Mouse (Mus musculus): Measurements from ENCODE around the gene Nos1. TPM values are rescaled to one million over a fixed set of nuclear protein-coding genes. Genes with fewer than 3 reads are reported as not detected.
A peak's percentile ranks its signal among the peaks of the same experiment; 100 is the strongest.

Nos1 gene
- polyA plus RNA-seq, 1 experiment from 2014 or later, result 1.7 TPM

DNA sequence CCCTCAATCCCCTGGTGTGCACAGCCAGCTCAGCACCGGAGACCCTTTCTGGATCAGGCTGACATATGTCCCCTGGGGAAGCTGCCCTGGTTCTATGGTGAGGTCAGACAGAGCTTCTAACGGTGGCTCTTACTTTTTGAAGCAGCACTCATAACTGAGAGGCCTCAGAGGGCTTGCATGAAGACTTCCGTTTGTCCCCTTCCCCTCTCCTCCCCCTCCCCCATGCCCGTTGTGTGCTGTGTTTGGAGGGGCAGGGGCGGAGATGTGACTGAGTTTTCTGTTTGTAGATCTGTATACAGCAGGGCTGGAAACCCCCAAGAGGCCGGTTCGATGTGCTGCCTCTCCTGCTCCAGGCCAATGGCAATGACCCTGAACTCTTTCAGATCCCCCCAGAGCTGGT, 122.7 kb downstream of the Nos1 start:
- 41% methylated on average over 7 of the region's 7 CpGs for WGBS
- Histone ChIP-seq H3K4me3 (no peak overlapping the region), H3K9ac (no peak overlapping the region), H3K27me3 (no peaks in the 10 kb centered on the region), H3K27ac (no peak overlapping the region), H3K36me3 (ENCODE audit: poor library complexity, severe bottlenecking) (no peaks in the 10 kb centered on the region), H3K9me3 (replicated peaks) (no peaks in the 10 kb centered on the region), H3K4me1 (peaks cover 21% of the 10 kb centered on the region), H3K4me2 (no peak overlapping the region)
- ATAC-seq, result no peak

DNA sequence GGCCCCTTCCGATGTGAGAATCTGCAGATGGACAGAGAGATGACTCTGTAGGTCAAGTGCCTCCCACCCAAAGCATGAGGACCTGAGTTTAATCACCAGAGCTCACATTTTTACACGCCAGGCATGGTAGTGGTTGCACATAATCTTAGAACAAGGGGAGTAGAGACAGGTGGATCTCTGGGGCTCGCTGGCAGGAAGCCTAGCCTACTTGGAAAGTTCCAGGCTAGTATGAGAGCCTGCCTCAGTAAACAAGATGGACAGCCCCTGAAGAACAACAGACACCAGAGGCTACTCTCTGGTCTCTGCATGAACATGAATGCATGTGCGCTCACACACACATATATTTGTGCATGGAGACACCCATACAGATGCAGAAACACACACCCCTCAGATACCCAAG, 124.9 kb downstream of the Nos1 start:
- 90% methylated on average over 4 of the region's 4 CpGs for WGBS
- no peaks in the 10 kb centered on the region for H3K27me3 ChIP-seq
- peaks cover 16% of the 10 kb centered on the region for H3K4me1 ChIP-seq
- H3K27ac ChIP-seq, result no peak overlapping the region
- no peaks in the 10 kb centered on the region for H3K9me3 ChIP-seq (replicated peaks)
- no peaks in the 10 kb centered on the region for H3K36me3 ChIP-seq (ENCODE audit: poor library complexity, severe bottlenecking)
- H3K9ac ChIP-seq, result no peak overlapping the region
- H3K4me2 ChIP-seq, result no peak overlapping the region
- no peak overlapping the region for H3K4me3 ChIP-seq
- ATAC-seq, result no peak

GRCm38 (mm10) chr5:117909524-117909923, 128.7 kb downstream of the Nos1 start:
- 0 out of 2 replicates have a peak, but pooled peaks cover 5% of the 10 kb centered on the region for H3K4me1 ChIP-seq
- no peak overlapping the region for H3K4me2 ChIP-seq
- 75% methylated on average over 4 of the region's 4 CpGs for WGBS
- H3K27me3 ChIP-seq, result no peaks in the 10 kb centered on the region
- no peak overlapping the region for H3K27ac ChIP-seq
- no peak overlapping the region for H3K9ac ChIP-seq
- no peak overlapping the region for H3K4me3 ChIP-seq
- no peaks in the 10 kb centered on the region for H3K36me3 ChIP-seq (ENCODE audit: poor library complexity, severe bottlenecking)
- no peaks in the 10 kb centered on the region for H3K9me3 ChIP-seq (replicated peaks)
- no peak for ATAC-seq

DNA sequence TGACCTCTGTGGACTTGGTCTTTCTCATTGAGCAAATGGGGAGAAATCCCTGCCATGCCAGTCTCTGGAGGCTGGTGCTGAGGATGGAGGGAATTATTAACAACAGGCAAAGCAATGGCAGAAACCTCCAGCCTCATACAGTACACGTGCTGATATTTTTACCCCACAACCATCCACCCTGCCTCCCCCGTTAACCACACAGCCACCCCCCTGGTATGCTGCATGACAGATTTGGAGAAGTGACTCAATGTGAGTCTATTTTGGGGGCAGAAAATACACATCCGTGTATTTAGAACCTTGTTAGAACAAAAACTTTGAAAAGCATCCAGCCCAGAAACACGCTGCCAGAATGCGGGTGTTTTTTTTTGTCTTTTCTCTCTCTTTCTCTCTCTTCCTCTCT, 135.5 kb downstream of the Nos1 start:
- no peak overlapping the region for H3K27ac ChIP-seq
- H3K4me3 ChIP-seq, result no peak overlapping the region
- H3K36me3 ChIP-seq (ENCODE audit: poor library complexity, severe bottlenecking), result no peaks in the 10 kb centered on the region
- no peaks in the 10 kb centered on the region for H3K9me3 ChIP-seq (replicated peaks)
- no peak overlapping the region for H3K9ac ChIP-seq
- no peak for ATAC-seq
- H3K27me3 ChIP-seq, result no peaks in the 10 kb centered on the region
- 93% methylated on average over 5 of the region's 5 CpGs for WGBS
- no peaks in the 10 kb centered on the region for H3K4me1 ChIP-seq
- H3K4me2 ChIP-seq, result no peak overlapping the region

DNA sequence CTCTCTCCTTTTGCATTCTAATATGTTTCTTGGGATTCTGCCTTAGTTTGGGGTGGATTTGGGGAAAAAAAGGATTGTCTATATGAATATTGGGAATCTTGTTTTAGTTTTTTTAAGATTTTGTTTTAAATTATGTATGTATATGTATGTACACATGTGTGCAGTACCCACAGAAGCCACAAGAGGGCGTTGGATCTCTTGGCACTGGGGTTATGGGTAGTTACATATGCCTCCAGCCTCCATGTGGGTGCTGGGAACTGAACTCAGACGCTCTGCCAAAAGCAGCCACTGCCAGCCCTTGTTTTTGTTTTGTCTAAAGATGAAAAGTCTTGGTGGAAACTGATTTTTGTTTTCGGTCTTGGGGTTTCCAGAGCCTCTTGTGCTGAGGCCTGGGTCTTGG, 136.1 kb downstream of the Nos1 start:
- Histone ChIP-seq H3K9me3 (replicated peaks) (no peaks in the 10 kb centered on the region), H3K4me3 (no peak overlapping the region), H3K36me3 (ENCODE audit: poor library complexity, severe bottlenecking) (no peaks in the 10 kb centered on the region), H3K4me2 (no peak overlapping the region), H3K9ac (no peak overlapping the region), H3K27me3 (no peaks in the 10 kb centered on the region), H3K4me1 (no peaks in the 10 kb centered on the region), H3K27ac (no peak overlapping the region)
- no peak for ATAC-seq
- WGBS, result 63% methylated on average over 3 of the region's 3 CpGs

DNA sequence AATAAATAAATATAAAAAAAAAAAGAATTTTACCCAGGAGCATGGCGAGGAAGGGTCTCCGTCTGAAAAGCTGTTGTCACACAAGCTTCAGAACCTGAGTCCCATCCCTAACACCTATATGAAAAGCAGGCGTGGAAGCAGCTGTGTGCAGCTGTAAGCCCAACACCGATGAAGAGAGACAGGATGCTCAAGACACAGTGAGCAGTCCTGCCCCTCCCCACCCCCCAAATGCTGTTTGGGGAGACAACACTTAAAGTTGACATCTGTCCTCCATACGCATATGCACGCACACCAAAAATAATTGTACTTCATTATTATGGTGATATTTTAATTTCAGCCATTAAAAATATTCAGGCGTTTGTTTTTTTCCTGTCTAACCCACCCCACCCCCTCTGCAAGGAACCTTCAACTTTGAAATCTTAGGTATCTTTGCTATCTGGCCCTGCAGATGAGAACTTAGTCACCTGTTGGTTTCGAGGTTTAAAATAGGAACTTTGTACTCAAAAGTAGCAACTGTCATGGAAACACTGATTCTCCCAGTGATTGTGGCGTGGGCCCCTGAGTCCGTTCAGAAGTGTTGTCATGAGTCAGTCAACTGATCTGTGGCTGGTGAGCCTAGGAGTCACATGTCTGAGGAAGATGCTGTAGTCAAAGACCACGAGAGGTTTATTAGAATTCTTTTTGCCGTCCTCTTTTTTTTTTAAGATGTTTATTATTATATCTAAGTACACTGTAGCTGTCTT, 141.1 kb downstream of the Nos1 start:
- Histone ChIP-seq H3K36me3 (ENCODE audit: poor library complexity, severe bottlenecking) (no peaks in the 10 kb centered on the region), H3K4me3 (no peak overlapping the region), H3K9me3 (replicated peaks) (no peaks in the 10 kb centered on the region), H3K27ac (no peak overlapping the region), H3K4me2 (no peak overlapping the region), H3K27me3 (no peaks in the 10 kb centered on the region), H3K9ac (no peak overlapping the region), H3K4me1 (no peaks in the 10 kb centered on the region)
- WGBS, result 89% methylated on average over 12 of the region's 12 CpGs
- ATAC-seq, result no peak

DNA sequence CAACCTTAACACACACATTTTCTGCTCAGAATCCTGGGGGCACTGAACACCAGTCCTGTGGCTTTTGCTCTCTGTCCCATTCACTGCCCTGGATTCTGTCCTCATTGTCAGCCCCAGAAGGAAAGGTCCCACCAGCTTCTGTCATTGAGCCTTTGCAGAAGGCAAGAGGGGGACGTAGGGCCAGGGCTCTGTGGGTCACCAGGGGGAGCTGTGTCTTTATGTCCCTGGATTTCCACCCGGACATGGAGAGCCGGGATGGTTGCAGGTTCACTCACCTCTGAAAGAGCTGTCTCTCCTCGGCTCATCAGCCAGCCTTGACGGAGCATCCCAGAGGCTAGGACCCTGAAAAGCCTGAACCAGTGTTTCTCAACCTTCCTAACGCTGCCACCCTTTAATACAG, 142.9 kb downstream of the Nos1 start:
- no peaks in the 10 kb centered on the region for H3K36me3 ChIP-seq (ENCODE audit: poor library complexity, severe bottlenecking)
- no peaks in the 10 kb centered on the region for H3K27me3 ChIP-seq
- no peaks in the 10 kb centered on the region for H3K4me1 ChIP-seq
- no peak overlapping the region for H3K27ac ChIP-seq
- H3K4me3 ChIP-seq, result no peak overlapping the region
- no peak for ATAC-seq
- WGBS, result 49% methylated on average over 6 of the region's 6 CpGs
- no peak overlapping the region for H3K4me2 ChIP-seq
- peaks cover 3% of the 10 kb centered on the region; the same call in 1 of the 2 replicates for H3K9me3 ChIP-seq (replicated peaks)
- H3K9ac ChIP-seq, result no peak overlapping the region

DNA sequence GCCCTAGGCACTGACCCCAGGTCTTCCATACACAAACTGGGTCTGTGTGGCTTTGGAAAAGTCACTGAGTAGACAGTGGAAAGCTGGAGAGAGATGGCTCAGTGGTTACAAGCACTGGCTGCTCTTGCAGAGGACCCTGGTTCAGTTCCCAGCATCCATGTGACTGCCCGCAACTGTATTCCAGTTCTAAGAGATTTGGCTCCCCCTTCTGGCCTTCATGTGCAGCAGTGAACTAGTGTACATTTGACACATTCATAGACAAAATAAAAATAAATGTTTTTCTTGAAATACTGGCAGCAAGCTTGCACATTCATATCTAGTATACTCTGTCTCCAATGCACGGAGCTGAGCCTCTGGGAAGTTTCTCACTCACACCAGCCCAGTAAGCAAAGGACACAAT, 147.7 kb downstream of the Nos1 start:
- WGBS, result 93% methylated on average over 2 of the region's 2 CpGs
- no peaks in the 10 kb centered on the region for H3K36me3 ChIP-seq (ENCODE audit: poor library complexity, severe bottlenecking)

GRCm38 (mm10) chr5:117932222-117932621, 151.4 kb downstream of the Nos1 start:
- Histone ChIP-seq H3K27me3 (no peaks in the 10 kb centered on the region), H3K9me3 (replicated peaks) (peaks cover 3% of the 10 kb centered on the region; the same call in 1 of the 2 replicates), H3K4me3 (no peak overlapping the region), H3K36me3 (ENCODE audit: poor library complexity, severe bottlenecking) (no peaks in the 10 kb centered on the region), H3K4me2 (no peak overlapping the region), H3K4me1 (peaks cover 12% of the 10 kb centered on the region), H3K27ac (peak overlapping the region; percentile 25; the same call in 1 of the 2 replicates), H3K9ac (no peak overlapping the region)
- 63% methylated on average over 2 of the region's 2 CpGs for WGBS
- peak; percentile 65; the same call in 1 of the 2 replicates for ATAC-seq

More for the DNA sequence above, 147.7 kb downstream of the Nos1 start:
- no peaks in the 10 kb centered on the region for H3K27me3 ChIP-seq
- H3K4me2 ChIP-seq, result no peak overlapping the region
- H3K27ac ChIP-seq, result no peak overlapping the region
- H3K4me1 ChIP-seq, result peaks cover 7% of the 10 kb centered on the region; the same call in 1 of the 2 replicates
- no peak for ATAC-seq
- H3K4me3 ChIP-seq, result no peak overlapping the region
- H3K9ac ChIP-seq, result no peak overlapping the region
- H3K9me3 ChIP-seq (replicated peaks), result peaks cover 3% of the 10 kb centered on the region; the same call in 1 of the 2 replicates

- H3K9ac ChIP-seq, result no peak overlapping the region
- 5% methylated on average over 7 of the region's 9 CpGs for WGBS
- no peaks in the 10 kb centered on the region for H3K36me3 ChIP-seq (ENCODE audit: poor library complexity, severe bottlenecking)
- H3K9me3 ChIP-seq (replicated peaks), result peaks cover 3% of the 10 kb centered on the region; the same call in 1 of the 2 replicates
- no peak overlapping the region for H3K4me2 ChIP-seq
- no peak overlapping the region for H3K4me3 ChIP-seq
- no peaks in the 10 kb centered on the region for H3K27me3 ChIP-seq
- 0 out of 2 replicates have a peak, but pooled peaks have one; percentile 59 for ATAC-seq
- no peak overlapping the region for H3K27ac ChIP-seq
- peaks cover 12% of the 10 kb centered on the region for H3K4me1 ChIP-seq
Observed at GRCm38 (mm10) chr5:117932862-117933261, 152.0 kb downstream of the Nos1 start.

DNA sequence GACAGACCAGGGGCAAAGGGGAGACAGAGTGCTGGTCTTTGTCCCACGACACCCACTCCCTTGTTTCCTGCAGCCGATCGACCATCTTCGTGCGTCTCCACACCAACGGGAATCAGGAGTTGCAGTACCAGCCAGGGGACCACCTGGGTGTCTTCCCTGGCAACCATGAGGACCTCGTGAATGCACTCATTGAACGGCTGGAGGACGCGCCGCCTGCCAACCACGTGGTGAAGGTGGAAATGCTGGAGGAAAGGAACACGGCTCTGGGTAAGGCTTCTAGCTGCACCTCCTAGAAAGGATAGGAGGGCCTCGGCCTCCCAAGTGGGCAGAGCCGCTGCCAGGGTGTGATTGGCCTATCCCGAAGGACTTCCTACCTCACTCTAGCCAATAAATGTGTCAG, 155.5 kb downstream of the Nos1 start:
- no peak for ATAC-seq
- Histone ChIP-seq H3K27me3 (no peaks in the 10 kb centered on the region), H3K9me3 (replicated peaks) (no peaks in the 10 kb centered on the region), H3K27ac (no peak overlapping the region), H3K4me2 (no peak overlapping the region), H3K9ac (no peak overlapping the region), H3K36me3 (ENCODE audit: poor library complexity, severe bottlenecking) (no peaks in the 10 kb centered on the region), H3K4me1 (peaks cover 17% of the 10 kb centered on the region), H3K4me3 (no peak overlapping the region)
- 68% methylated on average over 16 of the region's 16 CpGs for whole genome bisulfite sequencing

- no peak overlapping the region for H3K9ac ChIP-seq
- ATAC-seq, result no peak
- H3K4me1 ChIP-seq, result peaks cover 17% of the 10 kb centered on the region
- H3K4me3 ChIP-seq, result no peak overlapping the region
- H3K9me3 ChIP-seq (replicated peaks), result no peaks in the 10 kb centered on the region
- WGBS, result 93% methylated on average over 3 of the region's 3 CpGs
- no peaks in the 10 kb centered on the region for H3K27me3 ChIP-seq
- H3K27ac ChIP-seq, result no peak overlapping the region
- no peaks in the 10 kb centered on the region for H3K36me3 ChIP-seq (ENCODE audit: poor library complexity, severe bottlenecking)
- no peak overlapping the region for H3K4me2 ChIP-seq
Observed at GRCm38 (mm10) chr5:117937186-117937585, 156.4 kb downstream of the Nos1 start.

DNA sequence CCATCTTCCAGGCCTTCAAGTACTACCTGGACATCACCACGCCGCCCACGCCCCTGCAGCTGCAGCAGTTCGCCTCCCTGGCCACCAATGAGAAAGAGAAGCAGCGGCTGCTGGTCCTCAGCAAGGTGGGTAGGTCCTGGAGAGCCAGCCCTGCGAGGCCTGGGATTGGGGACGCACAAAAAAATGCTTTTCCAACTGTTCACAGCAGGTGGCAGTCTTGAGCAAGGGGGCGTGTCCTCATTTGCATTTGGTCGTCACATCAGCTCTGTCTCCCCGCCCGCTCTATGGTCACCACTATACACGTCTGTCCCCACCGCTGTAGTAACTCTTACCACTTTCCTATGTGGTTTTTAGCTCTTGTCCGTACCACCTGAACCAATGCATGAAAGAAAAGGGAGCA, 157.3 kb downstream of the Nos1 start:
- H3K27me3 ChIP-seq, result no peaks in the 10 kb centered on the region
- 14% methylated on average over 14 of the region's 14 CpGs for WGBS
- peak overlapping the region; percentile 42 for H3K4me2 ChIP-seq
- H3K27ac ChIP-seq, result no peak overlapping the region
- H3K36me3 ChIP-seq (ENCODE audit: poor library complexity, severe bottlenecking), result no peaks in the 10 kb centered on the region
- H3K9ac ChIP-seq, result no peak overlapping the region
- H3K9me3 ChIP-seq (replicated peaks), result no peaks in the 10 kb centered on the region
- ATAC-seq, result no peak
- 0 out of 2 replicates have a peak overlapping the region, but pooled peaks have one; percentile 17 for H3K4me3 ChIP-seq
- H3K4me1 ChIP-seq, result peaks cover 9% of the 10 kb centered on the region
